Mouse (Mus musculus): ENCODE data around the gene Cdc26.

DNA sequence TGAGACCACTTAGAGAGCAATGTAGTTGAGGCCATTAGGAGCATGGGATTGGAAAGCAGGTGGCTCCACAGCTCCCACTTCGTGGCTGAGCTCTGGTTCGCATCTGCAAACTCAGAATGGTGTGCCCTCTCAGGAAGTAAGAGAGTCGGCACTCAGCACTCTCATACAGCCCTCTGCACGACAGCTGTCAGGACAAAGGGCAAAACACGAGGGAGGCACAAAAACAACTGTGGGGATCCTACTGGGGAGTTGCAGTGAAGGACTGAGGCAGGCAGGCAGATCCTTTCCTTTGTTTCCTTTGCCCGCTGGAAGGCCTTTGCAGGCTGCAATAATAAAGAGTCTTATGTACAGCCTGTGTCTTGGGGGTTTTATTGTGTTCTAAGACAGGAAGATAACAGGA, 15.0 kb downstream of the Cdc26 start:
- no peak for TF ChIP-seq CTCF (IDR thresholded peaks at IDR 0.05; ENCODE audit: extremely low read depth, insufficient read depth, insufficient read length, insufficient replicate concordance)
- TF ChIP-seq POLR2A (IDR thresholded peaks at IDR 0.05; ENCODE audit: low read depth, low read length) = no peak
